ENCODE assay signal across 21 mouse cellular contexts in genomic region chr13:13460521-13461138, GRCm38 (mm10). TPM values are rescaled to one million over a fixed set of nuclear protein-coding genes. Genes with fewer than 3 reads are reported as not detected.
DNase-seq lines count a peak whose midpoint lies in the region; ATAC-seq and TF ChIP-seq lines count a peak whose summit lies in the region.
"Had no signal": no experiment of that assay in that cellular context is flagged by ENCODE, and none has a peak within 500 bp of the region (broad histone marks: within the 10 kb centered on the region; RNA-seq: fewer than 3 reads in every experiment).

No protein-coding gene starts in this region.

- no peak overlapping the region for H3K4me2 ChIP-seq in hindbrain, embryonic 15.5 days
- H3K4me2 ChIP-seq in hindbrain, embryonic 12.5 days (replicated peaks): no peak overlapping the region
- H3K4me2 ChIP-seq in liver, embryonic 15.5 days: no peak overlapping the region
- no peak overlapping the region for H3K4me2 ChIP-seq in liver, embryonic 12.5 days
- H3K4me2 ChIP-seq in hindbrain, postnatal 0 days (ENCODE audit: low read depth, low read length): no peak overlapping the region
- H3K4me2 ChIP-seq: lung, embryonic 14.5 days had no signal

- WGBS in hindbrain, embryonic 15.5 days: 84% methylated on average over 2 of the region's 2 CpGs
- WGBS in hindbrain, embryonic 12.5 days: 89% methylated on average over 2 of the region's 2 CpGs
- 57% methylated on average over 2 of the region's 2 CpGs for WGBS in liver, embryonic 15.5 days (ENCODE audit: insufficient replicate concordance)
- 71% methylated on average over 2 of the region's 2 CpGs for WGBS in liver, embryonic 12.5 days (ENCODE audit: insufficient replicate concordance)
- 83% methylated on average over 2 of the region's 2 CpGs for WGBS in hindbrain, postnatal 0 days

- no peak for ATAC-seq in hindbrain, embryonic 15.5 days (ENCODE audit: low FRiP score, low read depth)
- no peak for ATAC-seq in hindbrain, embryonic 12.5 days (ENCODE audit: low FRiP score)
- ATAC-seq in liver, embryonic 15.5 days (ENCODE audit: insufficient read depth): peak; percentile 8; the same call in 1 of the 2 replicates
- no peak for ATAC-seq in liver, embryonic 12.5 days
- ATAC-seq in hindbrain, postnatal 0 days: no peak; the same call in 1 of the 2 replicates
- no peak for ATAC-seq in CD4-positive, CD25-positive, alpha-beta regulatory T cell, adult 4 months

- no peak overlapping the region for H3K4me3 ChIP-seq in hindbrain, embryonic 15.5 days
- no peak overlapping the region for H3K4me3 ChIP-seq in hindbrain, embryonic 12.5 days
- H3K4me3 ChIP-seq in liver, embryonic 15.5 days (replicated peaks): no peak overlapping the region
- H3K4me3 ChIP-seq in liver, embryonic 12.5 days: no peak overlapping the region
- no peak overlapping the region for H3K4me3 ChIP-seq in ES-E14 (ENCODE audit: insufficient read depth in 1 of 2, low read depth in 1 of 2, low read length in 2 of 2, poor library complexity in 1 of 2, severe bottlenecking in 1 of 2)
- H3K4me3 ChIP-seq in hindbrain, postnatal 0 days (ENCODE audit: low read length): no peak overlapping the region

- 0 out of 2 replicates have a peak, but pooled peaks cover 12% of the 10 kb centered on the region for H3K4me1 ChIP-seq in hindbrain, embryonic 15.5 days (replicated peaks)
- no peaks in the 10 kb centered on the region for H3K4me1 ChIP-seq in hindbrain, embryonic 12.5 days
- peaks cover 13% of the 10 kb centered on the region; the same call in 1 of the 2 replicates for H3K4me1 ChIP-seq in liver, embryonic 15.5 days (replicated peaks)
- peaks cover 10% of the 10 kb centered on the region for H3K4me1 ChIP-seq in liver, embryonic 12.5 days
- peaks cover 4 to 13% of the 10 kb centered on the region in 2 experiments; a peak in 3 of 4 replicates for H3K4me1 ChIP-seq in ES-E14 (ENCODE audit: control insufficient read depth in 2 of 2, insufficient read depth in 2 of 2, low read length in 2 of 2, poor library complexity in 1 of 2)
- H3K4me1 ChIP-seq in hindbrain, postnatal 0 days (ENCODE audit: insufficient read depth, low read length): no peaks in the 10 kb centered on the region

- peak overlapping the region; percentile 45 for H3K27ac ChIP-seq in hindbrain, embryonic 15.5 days (replicated peaks)
- no peak overlapping the region for H3K27ac ChIP-seq in hindbrain, embryonic 12.5 days
- H3K27ac ChIP-seq in liver, embryonic 15.5 days (replicated peaks): no peak overlapping the region
- H3K27ac ChIP-seq in liver, embryonic 12.5 days: no peak overlapping the region
- 0 out of 2 replicates have a peak overlapping the region, but pooled peaks have one; percentile 18 for H3K27ac ChIP-seq in ES-E14 (ENCODE audit: insufficient read depth, low read depth, low read length, poor library complexity, severe bottlenecking)
- peak overlapping the region; percentile 26; the same call in 1 of the 2 replicates for H3K27ac ChIP-seq in hindbrain, postnatal 0 days

- H3K9ac ChIP-seq in hindbrain, embryonic 15.5 days: no peak overlapping the region
- no peak overlapping the region for H3K9ac ChIP-seq in hindbrain, embryonic 12.5 days
- no peak overlapping the region for H3K9ac ChIP-seq in liver, embryonic 15.5 days
- no peak overlapping the region for H3K9ac ChIP-seq in liver, embryonic 12.5 days
- H3K9ac ChIP-seq in ES-E14 (ENCODE audit: insufficient read depth, low read depth, low read length, poor library complexity, severe bottlenecking): peak overlapping the region; percentile 7; the same call in 1 of the 2 replicates
- no peak overlapping the region for H3K9ac ChIP-seq in hindbrain, postnatal 0 days (replicated peaks; ENCODE audit: low read length)
- H3K9ac ChIP-seq: lung, embryonic 14.5 days had no signal

- no peaks in the 10 kb centered on the region for H3K36me3 ChIP-seq in hindbrain, embryonic 15.5 days
- H3K36me3 ChIP-seq in hindbrain, embryonic 12.5 days: no peaks in the 10 kb centered on the region
- H3K36me3 ChIP-seq in liver, embryonic 15.5 days (replicated peaks): no peaks in the 10 kb centered on the region
- no peaks in the 10 kb centered on the region for H3K36me3 ChIP-seq in liver, embryonic 12.5 days
- no peaks in the 10 kb centered on the region for H3K36me3 ChIP-seq in ES-E14 (ENCODE audit: control insufficient read depth, insufficient read depth, low read length, poor library complexity, severe bottlenecking)
- no peaks in the 10 kb centered on the region for H3K36me3 ChIP-seq in hindbrain, postnatal 0 days (ENCODE audit: insufficient read depth, low read length)
- H3K36me3 ChIP-seq: G1E had no signal

- in situ Hi-C loops in ES-E14 (cut with MboI; ENCODE audit: low sequenced_read_pairs in 2 of 2, unreplicated experiment in 2 of 2): no loop called here

- no peaks in the 10 kb centered on the region for H3K27me3 ChIP-seq in hindbrain, embryonic 15.5 days
- no peaks in the 10 kb centered on the region for H3K27me3 ChIP-seq in hindbrain, embryonic 12.5 days
- no peaks in the 10 kb centered on the region for H3K27me3 ChIP-seq in liver, embryonic 15.5 days
- no peaks in the 10 kb centered on the region for H3K27me3 ChIP-seq in liver, embryonic 12.5 days (replicated peaks)
- H3K27me3 ChIP-seq in hindbrain, postnatal 0 days (ENCODE audit: insufficient read depth, low read length): no peaks in the 10 kb centered on the region

- H3K9me3 ChIP-seq in hindbrain, embryonic 15.5 days: no peaks in the 10 kb centered on the region
- no peaks in the 10 kb centered on the region for H3K9me3 ChIP-seq in hindbrain, embryonic 12.5 days (replicated peaks)
- H3K9me3 ChIP-seq in liver, embryonic 15.5 days (replicated peaks): no peaks in the 10 kb centered on the region
- H3K9me3 ChIP-seq in liver, embryonic 12.5 days (replicated peaks): no peaks in the 10 kb centered on the region
- no peaks in the 10 kb centered on the region for H3K9me3 ChIP-seq in ES-E14 (ENCODE audit: control insufficient read depth, insufficient read depth, low read depth, low read length)
- no peaks in the 10 kb centered on the region for H3K9me3 ChIP-seq in hindbrain, postnatal 0 days (ENCODE audit: low read length)
- H3K9me3 ChIP-seq: G1E had no signal

- no peak for TF ChIP-seq CTCF in hindbrain, postnatal 0 days (IDR thresholded peaks at IDR 0.05; ENCODE audit: low read depth)

- DNase-seq in ES-E14 (ENCODE audit: low read depth, low spot score): no peak
- DNase-seq in hindbrain, postnatal 0 days (ENCODE audit: low spot score): no peak
- no peak for DNase-seq in retina, embryonic 14.5 days (ENCODE audit: low spot score)
- DNase-seq: adrenal gland, postnatal 36 days; B cell, adult 2 months; cerebellum, adult 18-20 months; cerebellum, postnatal 25 days; embryo, embryonic 11 days; gastrocnemius, postnatal 14 days; kidney, adult 2 months; lung, postnatal 4 days; right cerebral cortex, postnatal 14 days; spleen, adult 18-20 months; thymus, postnatal 36 days had no signal

TF ChIP-seq in ES-E14, 5 proteins besides CTCF, POLR2A, EP300 and RAD21:
- TF ChIP-seq MAFK (IDR thresholded peaks at IDR 0.05; ENCODE audit: insufficient read depth, low read depth, low read length) (no peak), CHD2 (IDR thresholded peaks at IDR 0.05; ENCODE audit: low read depth, low read length) (no peak), HCFC1 (IDR thresholded peaks at IDR 0.05; ENCODE audit: borderline replicate concordance, insufficient read depth, low read length) (no peak), ZNF384 (IDR thresholded peaks at IDR 0.05; ENCODE audit: low read depth, low read length) (no peak), ZC3H11A (IDR thresholded peaks at IDR 0.05; ENCODE audit: borderline replicate concordance, low read depth, low read length) (no peak)
TF ChIP-seq in ES-E14: peak in this region for 0.

RNA-seq across cellular contexts. Expression of gene Nid1, which starts 23.3 kb away (rescaled TPM):
- polyA plus RNA-seq in hindbrain, embryonic 15.5 days (2015; fragmentation: Nextera tagmentation; extraction: Ambion mirVana): 58.4 and 80.2 TPM in 2 replicates
- polyA plus RNA-seq in hindbrain, embryonic 12.5 days (2016; fragmentation: Nextera tagmentation; extraction: Ambion mirVana): 51.8 and 58.7 TPM in 2 replicates
- 26.3 and 33.4 TPM in 2 replicates for polyA plus RNA-seq in liver, embryonic 15.5 days (2015; fragmentation: Nextera tagmentation; extraction: Ambion mirVana)
- 19.5 and 22.5 TPM in 2 replicates for polyA plus RNA-seq in liver, embryonic 12.5 days (2016; fragmentation: Nextera tagmentation; extraction: Ambion mirVana)
- total RNA-seq in ES-E14 (2012; rRNA removed): 143 and 152 TPM in 2 replicates
- 120 and 136 TPM in 2 replicates for total RNA-seq in hindbrain, postnatal 0 days (2014; rRNA removed)
- polyA plus RNA-seq in hindbrain, postnatal 0 days (2015; fragmentation: Nextera tagmentation; extraction: Ambion mirVana): 51.9 and 56.7 TPM in 2 replicates
- polyA plus RNA-seq in CD4-positive, CD25-positive, alpha-beta regulatory T cell, adult 4 months (2017; shearing (Covaris generic)): under 1 TPM in 1 of 2 experiments, not detected in 1; 0.13 TPM
- polyA plus RNA-seq: G1E had no signal

Comparison
In these comparisons a context has a peak if more than half of its experiments do, and no peak if none do; other contexts are left out.
1. H3K27ac ChIP-seq: peak in hindbrain, embryonic 15.5 days (single experiment), ES-E14 (single experiment) and hindbrain, postnatal 0 days (single experiment); none in hindbrain, embryonic 12.5 days (single experiment), liver, embryonic 15.5 days (single experiment) and liver, embryonic 12.5 days (single experiment).
2. RNA of gene Nid1, which starts 23.3 kb away (polyA plus RNA-seq): 58.4 to 80.2 TPM in hindbrain, embryonic 15.5 days, 51.9 to 56.7 TPM in hindbrain, postnatal 0 days, 51.8 to 58.7 TPM in hindbrain, embryonic 12.5 days, 26.3 to 33.4 TPM in liver, embryonic 15.5 days and 19.5 to 22.5 TPM in liver, embryonic 12.5 days; 0.13 TPM in CD4-positive, CD25-positive, alpha-beta regulatory T cell, adult 4 months; every median in the first group is over 10 times any median in the second.